Mouse (Mus musculus) heart, embryonic 12.5 days (tissue): ENCODE data around the gene Sorcs1. TPM values are rescaled to one million over a fixed set of nuclear protein-coding genes. Genes with fewer than 3 reads are reported as not detected.

Experiments used
- ATAC-seq: fragments of 200-750 bp; cut with Nextera tagmentation; 2 replicates; pipeline ENCODE4 v1.8.0; 2017; ENCODE audit warnings: moderate TSS enrichment, moderate library complexity; ENCODE audit not compliant: insufficient number of reproducible peaks, low FRiP score
- H3K27ac ChIP-seq: fragments of 300-500 bp; sonication (generic); 2 replicates; pipeline ENCODE4 v1.5.1; 2016; ENCODE audit warnings: mild to moderate bottlenecking, moderate library complexity; ENCODE audit not compliant: poor library complexity, severe bottlenecking
- H3K27me3 ChIP-seq: fragments of 300-500 bp; sonication (generic); replicated peaks from 2 replicates; pipeline ENCODE4 v1.6.1; 2016; ENCODE audit warnings: mild to moderate bottlenecking, moderate library complexity
- H3K36me3 ChIP-seq: fragments of 300-500 bp; sonication (generic); 2 replicates; pipeline ENCODE4 v1.6.1; 2016; ENCODE audit warnings: mild to moderate bottlenecking, moderate library complexity
- H3K4me1 ChIP-seq: fragments of 300-500 bp; sonication (generic); replicated peaks from 2 replicates; pipeline ENCODE4 v1.6.1; 2016; ENCODE audit warnings: mild to moderate bottlenecking
- H3K4me2 ChIP-seq: fragments of 300-500 bp; sonication (generic); 2 replicates; pipeline ENCODE4 v1.6.1; 2016; ENCODE audit warnings: mild to moderate bottlenecking, moderate library complexity
- H3K4me3 ChIP-seq: fragments of 300-500 bp; sonication (generic); 2 replicates; pipeline ENCODE4 v1.5.1; 2016; ENCODE audit warnings: mild to moderate bottlenecking
- H3K9ac ChIP-seq: fragments of 300-500 bp; sonication (generic); 2 replicates; pipeline ENCODE4 v1.6.1; 2016; ENCODE audit warnings: mild to moderate bottlenecking, moderate library complexity
- H3K9me3 ChIP-seq: fragments of 300-500 bp; sonication (generic); replicated peaks from 2 replicates; pipeline ENCODE4 v1.6.1; 2016; ENCODE audit warnings: mild to moderate bottlenecking, moderate library complexity
- WGBS: fragments of 180-500 bp; shearing (Covaris S2); methylation state at CpG from one replicate; pipeline ENCODE4 v1.1.7; 2016; 5-methylcytosine and 5-hydroxymethylcytosine counted together
- microRNA-seq: library from miRNA; unstranded; fragments of <30 nt; microRNA quantifications from one replicate; pipeline ENCODE4, GENCODE M21; 2017
- polyA plus RNA-seq: library from polyadenylated mRNA; unstranded; fragments of >200 nt; fragmentation: Nextera tagmentation; extraction: Ambion mirVana; gene quantifications from 2 replicates; pipeline ENCODE4 v1.2.1, GENCODE M21; 2016

The Sorcs1 gene
- polyA plus RNA-seq, 1 experiment from 2014 or later, result 0.97 TPM

DNA sequence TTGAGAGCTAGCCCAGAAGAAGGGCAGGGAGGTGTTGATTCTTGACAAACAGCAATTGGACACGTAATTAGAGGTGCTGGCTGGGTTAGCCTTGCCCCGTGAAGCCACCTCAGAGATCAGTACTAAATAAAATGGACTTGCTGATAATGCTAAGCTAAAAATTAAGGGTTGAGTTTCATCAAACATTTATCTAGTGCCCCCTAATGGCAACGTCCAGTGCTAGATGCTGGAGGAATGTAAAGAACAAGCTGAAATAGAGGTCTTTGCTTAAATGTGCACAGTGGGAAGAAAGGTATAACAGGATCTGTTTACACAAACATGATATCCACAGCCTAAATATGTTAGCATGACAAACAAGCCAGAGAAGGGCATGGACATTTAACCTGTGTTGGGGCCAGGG lies 532.5 kb downstream of the Sorcs1 start:
- no peak overlapping the region for H3K9ac ChIP-seq
- no peaks in the 10 kb centered on the region for H3K36me3 ChIP-seq
- no peaks in the 10 kb centered on the region for H3K27me3 ChIP-seq
- H3K9me3 ChIP-seq, result no peaks in the 10 kb centered on the region
- H3K4me2 ChIP-seq, result no peak overlapping the region
- ATAC-seq, result no peak
- H3K4me3 ChIP-seq, result no peak overlapping the region
- no peak overlapping the region for H3K27ac ChIP-seq
- WGBS, result 30% methylated on average over 3 of the region's 3 CpGs
- H3K4me1 ChIP-seq, result no peaks in the 10 kb centered on the region

GRCm38 (mm10) chr19:50141853-50142252 lies 536.6 kb downstream of the Sorcs1 start:
- Histone ChIP-seq H3K4me3 (no peak overlapping the region), H3K4me1 (no peaks in the 10 kb centered on the region), H3K9me3 (no peaks in the 10 kb centered on the region), H3K4me2 (no peak overlapping the region), H3K9ac (no peak overlapping the region), H3K27ac (no peak overlapping the region), H3K36me3 (no peaks in the 10 kb centered on the region), H3K27me3 (no peaks in the 10 kb centered on the region)
- ATAC-seq, result no peak
- 63% methylated on average over 8 of the region's 8 CpGs for WGBS

- Histone ChIP-seq H3K27me3 (no peaks in the 10 kb centered on the region), H3K4me2 (no peak overlapping the region), H3K4me3 (no peak overlapping the region), H3K4me1 (no peaks in the 10 kb centered on the region), H3K36me3 (no peaks in the 10 kb centered on the region), H3K9me3 (no peaks in the 10 kb centered on the region), H3K27ac (no peak overlapping the region), H3K9ac (no peak overlapping the region)
- 62% methylated on average over 1 of the region's 1 CpGs for WGBS
- ATAC-seq, result no peak
Observed at GRCm38 (mm10) chr19:50134656-50135055, 543.8 kb downstream of the Sorcs1 start.

- ATAC-seq, result no peak
- Histone ChIP-seq H3K27ac (no peak overlapping the region), H3K4me1 (no peaks in the 10 kb centered on the region), H3K4me2 (no peak overlapping the region), H3K36me3 (no peaks in the 10 kb centered on the region), H3K9ac (no peak overlapping the region), H3K9me3 (no peaks in the 10 kb centered on the region; the same call in 1 of the 2 replicates), H3K4me3 (no peak overlapping the region), H3K27me3 (no peaks in the 10 kb centered on the region)
- WGBS, result 67% methylated on average over 4 of the region's 4 CpGs
Observed at GRCm38 (mm10) chr19:50105842-50106585, 572.4 kb downstream of the Sorcs1 start.

Small RNA genes within 50 kb of the gene (microRNA-seq; reads per million reads assigned to microRNA genes)
- not detected for gene Gm27749
